Mouse (Mus musculus) heart, adult 2 months (tissue): Measurements from ENCODE around the gene Dlx6. TPM values are rescaled to one million over a fixed set of nuclear protein-coding genes. Genes with fewer than 3 reads are reported as not detected.

ENCODE experiments used
- DNase-seq, 2 experiments: peaks; one replicate each; pipeline ENCODE4 v3.0.0; 2021
- H3K27ac ChIP-seq: fragments of 200-600 bp; 2 replicates; pipeline ENCODE4 v1.8.1; 2022
- H3K27me3 ChIP-seq: fragments of 200-500 bp; 2 replicates; pipeline ENCODE4 v1.6.1; 2012; ENCODE audit warnings: mild to moderate bottlenecking, low read length, inconsistent platforms, mixed read lengths; ENCODE audit not compliant: control insufficient read depth, insufficient read depth
- H3K36me3 ChIP-seq: fragments of 200-500 bp; 2 replicates; pipeline ENCODE4 v1.6.1; 2012; ENCODE audit warnings: low read length, inconsistent platforms; ENCODE audit not compliant: control insufficient read depth, insufficient read depth
- H3K4me1 ChIP-seq: fragments of 200-500 bp; 2 replicates; pipeline ENCODE4 v1.6.1; 2011; ENCODE audit warnings: low read length; ENCODE audit not compliant: control insufficient read depth, insufficient read depth
- H3K4me3 ChIP-seq: fragments of 200-600 bp; 2 replicates; pipeline ENCODE4 v1.8.1; 2022
- H3K79me2 ChIP-seq: fragments of 200-500 bp; replicated peaks from 2 replicates; pipeline ENCODE4 v1.6.1; 2012; ENCODE audit warnings: mild to moderate bottlenecking, inconsistent platforms, low read length, moderate library complexity, mixed read lengths; ENCODE audit not compliant: control insufficient read depth, insufficient read depth
- H3K9ac ChIP-seq: fragments of 200-500 bp; 2 replicates; pipeline ENCODE4 v1.6.1; 2012; ENCODE audit warnings: low read depth, mild to moderate bottlenecking, control low read depth, inconsistent platforms, low read length, mixed read lengths
- CTCF ChIP-seq: fragments of 200-600 bp; IDR thresholded peaks from 2 replicates; pipeline ENCODE4 v1.8.1; 2022; ENCODE audit warnings: antibody characterized with exemption, mild to moderate bottlenecking, moderate library complexity
- EP300 ChIP-seq: fragments of 200-500 bp; IDR thresholded peaks from 2 replicates; pipeline ENCODE4 v1.6.1; 2011; ENCODE audit warnings: low read depth, low read length, control low read depth; ENCODE audit not compliant: insufficient read depth
- POLR2A ChIP-seq: fragments of 200-500 bp; IDR thresholded peaks from 2 replicates; pipeline ENCODE4 v1.6.1; 2011; ENCODE audit warnings: mild to moderate bottlenecking, low read depth, low read length, control low read depth; ENCODE audit not compliant: insufficient read depth
- WGBS: fragments of 180-500 bp; shearing (Covaris S2); methylation state at CpG from one replicate; pipeline ENCODE4 v1.1.7; 2018; 5-methylcytosine and 5-hydroxymethylcytosine counted together
- intact Hi-C: fragments of 180-260 bp; cut with DNase I; formaldehyde crosslinking; loops from one replicate; pipeline ENCODE4 v1.15.1; 2025
- polyA plus RNA-seq: library from polyadenylated mRNA; depleted of rRNA; stranded (reverse); fragments of >200 nt; gene quantifications from 2 replicates; pipeline ENCODE4 v1.2.3, GENCODE M21; 2012
- total RNA-seq, 2 experiments: library from RNA; stranded (reverse); gene quantifications; 2 replicates each; pipeline ENCODE4 v1.2.3; 2021

Gene Dlx6
- total and polyA plus RNA-seq, 3 experiments: not detected

GRCm38 (mm10) chr6:6881638-6882190, 18.6 kb downstream of the Dlx6 start, which contains the start of gene Dlx5:
Gene Dlx5 (minus strand): TSS chr6:6882085.
- Histone ChIP-seq H3K4me3 (peak within 1 kb of the TSS; percentile 42), H3K9ac (peak within 1 kb of the TSS; percentile 32), H3K79me2 (no peaks in the 10 kb centered on the region), H3K27ac (no peak within 1 kb of the TSS), H3K36me3 (no peaks in the 10 kb centered on the region), H3K4me1 (no peaks in the 10 kb centered on the region), H3K27me3 (peaks cover 22% of the 10 kb centered on the region)
- intact Hi-C loops: loop anchor here (5.0 to 10.0 kb wide), 4 partner anchors 419 to 1027 kb away; no protein-coding TSS in a partner anchor
- under 1% methylated on average over 35 of the region's 42 CpGs for WGBS
- peak; percentile 43 to 49 for DNase-seq
- TF ChIP-seq CTCF (no peak), POLR2A (no peak), EP300 (no peak)

- H3K36me3 ChIP-seq: no peaks in the 10 kb centered on the region
- H3K9ac ChIP-seq: no peak overlapping the region
- H3K27me3 ChIP-seq: peaks cover 21% of the 10 kb centered on the region
- no peak for DNase-seq
- no peak for TF ChIP-seq EP300
- TF ChIP-seq POLR2A: no peak
- TF ChIP-seq CTCF: no peak
- H3K27ac ChIP-seq: no peak overlapping the region
- intact Hi-C loops: loop anchor here (5.0 to 10.0 kb wide), 4 partner anchors 420 to 1028 kb away; no protein-coding TSS in a partner anchor
- H3K4me1 ChIP-seq: no peaks in the 10 kb centered on the region
- WGBS: 32% methylated on average over 10 of the region's 11 CpGs
- H3K4me3 ChIP-seq: no peak overlapping the region
- no peaks in the 10 kb centered on the region for H3K79me2 ChIP-seq
Measured at GRCm38 (mm10) chr6:6882266-6882797, 19.2 kb downstream of the Dlx6 start.

- Histone ChIP-seq H3K27me3 (peaks cover 12% of the 10 kb centered on the region), H3K4me1 (no peaks in the 10 kb centered on the region), H3K36me3 (no peaks in the 10 kb centered on the region), H3K79me2 (no peaks in the 10 kb centered on the region), H3K4me3 (no peak overlapping the region), H3K9ac (no peak overlapping the region), H3K27ac (no peak overlapping the region)
- 13% methylated on average over 12 of the region's 12 CpGs for WGBS
- intact Hi-C loops: loop anchor here (1.0 to 10.0 kb wide), 5 partner anchors 423 to 1030 kb away; no protein-coding TSS in a partner anchor
- TF ChIP-seq EP300 (no peak), POLR2A (no peak), CTCF (peak; percentile 81)
- peak in 1 of 2 experiments; percentile 66 for DNase-seq
Measured at GRCm38 (mm10) chr6:6884897-6885296, 21.8 kb downstream of the Dlx6 start.

- intact Hi-C loops: loop anchor here (10.0 kb wide), 3 partner anchors 591 to 1031 kb away; no protein-coding TSS in a partner anchor
- Histone ChIP-seq H3K9ac (no peak overlapping the region), H3K79me2 (no peaks in the 10 kb centered on the region), H3K27ac (no peak overlapping the region), H3K4me1 (no peaks in the 10 kb centered on the region), H3K36me3 (no peaks in the 10 kb centered on the region), H3K4me3 (no peak overlapping the region), H3K27me3 (peaks cover 6% of the 10 kb centered on the region)
- DNase-seq: no peak
- TF ChIP-seq CTCF: no peak
- 84% methylated on average over 3 of the region's 3 CpGs for WGBS
Measured at GRCm38 (mm10) chr6:6886225-6886624, 23.1 kb downstream of the Dlx6 start.

DNA sequence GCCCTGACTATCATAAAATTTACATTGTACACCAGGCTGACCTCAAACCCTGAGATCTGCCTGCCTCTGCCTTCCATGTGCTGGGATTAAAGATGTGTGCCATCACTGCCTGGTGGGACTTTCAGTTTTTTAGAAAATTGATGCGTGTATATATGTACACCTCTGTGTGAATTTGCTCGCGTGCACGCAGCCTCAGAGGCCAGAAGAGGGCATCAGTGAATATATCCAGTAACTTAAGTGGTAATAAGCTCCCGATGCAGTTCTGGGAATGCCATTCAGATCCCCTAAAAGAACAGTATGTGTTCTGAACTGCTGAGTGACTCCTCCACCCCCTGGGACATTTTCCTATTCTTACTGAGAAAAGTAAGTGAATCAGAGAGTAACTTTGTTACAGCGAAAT, 26.9 kb downstream of the Dlx6 start:
- WGBS: 62% methylated on average over 6 of the region's 6 CpGs
- Histone ChIP-seq H3K4me3 (no peak overlapping the region), H3K36me3 (no peaks in the 10 kb centered on the region), H3K27ac (no peak overlapping the region), H3K4me1 (no peaks in the 10 kb centered on the region), H3K79me2 (no peaks in the 10 kb centered on the region), H3K27me3 (no peaks in the 10 kb centered on the region; the same call in 1 of the 2 replicates), H3K9ac (no peak overlapping the region)
- intact Hi-C loops: loop anchor here (2.0 kb wide), 1 partner anchor 25 kb away; no protein-coding TSS in a partner anchor
- no peak for TF ChIP-seq EP300
- TF ChIP-seq CTCF: peak; percentile 50
- DNase-seq: no peak

DNA sequence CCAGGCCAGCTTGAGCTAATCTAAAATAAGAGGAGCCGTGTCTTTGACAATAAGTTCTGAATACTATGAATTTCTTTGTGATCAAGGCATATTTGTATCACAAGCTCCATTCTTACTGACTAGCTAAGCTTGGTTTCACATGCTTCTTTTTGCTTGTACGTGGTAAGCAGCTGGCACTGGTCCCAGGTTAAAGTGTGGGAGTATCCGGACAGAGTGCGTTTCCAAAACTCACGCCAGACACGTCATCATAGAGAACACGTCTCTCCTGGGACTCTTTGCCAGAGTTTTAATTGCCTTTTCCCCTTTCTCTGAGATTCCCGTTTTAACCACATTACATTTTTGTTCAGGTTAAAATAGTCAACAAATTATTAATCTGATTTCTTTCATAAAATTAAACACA, 46.5 kb downstream of the Dlx6 start:
- DNase-seq: peak; percentile 78
- 10% methylated on average over 8 of the region's 8 CpGs for WGBS
- peak overlapping the region; percentile 21; the same call in 1 of the 2 replicates for H3K27ac ChIP-seq
- H3K4me3 ChIP-seq: no peak overlapping the region
- no peaks in the 10 kb centered on the region for H3K79me2 ChIP-seq
- peaks cover 2% of the 10 kb centered on the region; the same call in 1 of the 2 replicates for H3K36me3 ChIP-seq
- intact Hi-C loops: no loop called here
- H3K4me1 ChIP-seq: no peaks in the 10 kb centered on the region; the same call in 1 of the 2 replicates
- H3K27me3 ChIP-seq: no peaks in the 10 kb centered on the region
- TF ChIP-seq EP300 (0 out of 2 replicates have a peak, but pooled peaks have one; percentile 12), POLR2A (no peak)
- H3K9ac ChIP-seq: no peak overlapping the region
